Mouse (Mus musculus): ENCODE data around the gene Ikbkg.

DNA sequence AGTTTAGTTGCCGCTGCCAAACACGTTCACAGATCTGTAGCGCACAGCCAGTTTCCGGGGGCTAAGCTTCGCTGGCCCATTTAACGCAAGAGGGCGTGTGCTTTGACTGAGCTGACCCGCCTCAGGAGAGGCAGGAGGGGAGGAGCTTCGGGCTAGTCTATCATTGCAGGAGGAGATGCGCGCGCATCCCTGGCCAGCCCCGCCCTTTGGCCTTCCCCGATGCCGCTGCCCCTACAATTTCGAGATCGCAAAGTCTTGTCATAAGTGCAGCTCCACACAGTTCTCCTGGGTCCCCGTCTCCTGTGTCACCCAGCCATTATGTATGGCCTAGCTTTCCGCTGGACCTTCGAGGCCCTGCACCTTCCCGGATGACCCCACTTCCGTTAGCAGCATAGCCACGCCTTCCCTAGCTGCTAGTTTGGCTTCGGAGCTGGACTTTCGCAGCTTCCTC, 35.8 kb downstream of the Ikbkg start, which contains the start of gene G6pdx:
- TF ChIP-seq CTCF (conservative IDR thresholded peaks at IDR 0.05; ENCODE audit: insufficient read depth, insufficient read length, low read depth, low read length) = 0 out of 2 replicates have a peak, but pooled peaks have one; percentile 9
- peak; percentile 33 for TF ChIP-seq POLR2A (IDR thresholded peaks at IDR 0.05; ENCODE audit: low read depth, low read length)
